17 mouse cellular contexts compared by ENCODE assay signal in genomic region chr16:45695445-45696160, GRCm38 (mm10). TPM values are rescaled to one million over a fixed set of nuclear protein-coding genes. Genes with fewer than 3 reads are reported as not detected.
DNase-seq lines count a peak whose midpoint lies in the region; ATAC-seq and TF ChIP-seq lines count a peak whose summit lies in the region.
"Had no signal": no experiment of that assay in that cellular context is flagged by ENCODE, and none has a peak within 500 bp of the region (broad histone marks: within the 10 kb centered on the region; RNA-seq: fewer than 3 reads in every experiment).

No protein-coding gene starts in this region.

- H3K27me3 ChIP-seq in hindbrain, postnatal 0 days (ENCODE audit: insufficient read depth, low read length): no peaks in the 10 kb centered on the region
- no peaks in the 10 kb centered on the region for H3K27me3 ChIP-seq in hindbrain, embryonic 12.5 days
- no peaks in the 10 kb centered on the region for H3K27me3 ChIP-seq in Patski
- H3K27me3 ChIP-seq: embryonic facial prominence, embryonic 15.5 days; intestine, embryonic 15.5 days; liver, embryonic 12.5 days had no signal

- peak overlapping the region; percentile 41; the same call in 1 of the 2 replicates for H3K27ac ChIP-seq in hindbrain, postnatal 0 days
- no peak overlapping the region for H3K27ac ChIP-seq in hindbrain, embryonic 12.5 days
- H3K27ac ChIP-seq: embryonic facial prominence, embryonic 15.5 days; intestine, embryonic 15.5 days; liver, embryonic 12.5 days; midbrain, embryonic 10.5 days had no signal

- no peak overlapping the region for H3K4me3 ChIP-seq in hindbrain, postnatal 0 days (ENCODE audit: low read length)
- no peak overlapping the region for H3K4me3 ChIP-seq in hindbrain, embryonic 12.5 days
- H3K4me3 ChIP-seq: embryonic facial prominence, embryonic 15.5 days; intestine, embryonic 15.5 days; liver, embryonic 12.5 days; midbrain, embryonic 10.5 days had no signal

- in situ Hi-C loops in Patski (cut with MboI; ENCODE audit: low pct_unique_long_range_greater_than_20kb): no loop called here

- POLR2A ChIA-PET in Patski (lab: Charles Lee): no interaction called here

- H3K4me1 ChIP-seq in hindbrain, postnatal 0 days (ENCODE audit: insufficient read depth, low read length): peaks cover 9% of the 10 kb centered on the region; the same call in 1 of the 2 replicates
- H3K4me1 ChIP-seq in hindbrain, embryonic 12.5 days: peaks cover under 1% of the 10 kb centered on the region; the same call in 1 of the 2 replicates
- H3K4me1 ChIP-seq: embryonic facial prominence, embryonic 15.5 days; intestine, embryonic 15.5 days; liver, embryonic 12.5 days had no signal

- 47% methylated on average over 9 of the region's 9 CpGs for WGBS in hindbrain, postnatal 0 days
- 71% methylated on average over 9 of the region's 9 CpGs for WGBS in hindbrain, embryonic 12.5 days

- H3K36me3 ChIP-seq in hindbrain, postnatal 0 days (ENCODE audit: insufficient read depth, low read length): no peaks in the 10 kb centered on the region
- no peaks in the 10 kb centered on the region for H3K36me3 ChIP-seq in hindbrain, embryonic 12.5 days
- H3K36me3 ChIP-seq: embryonic facial prominence, embryonic 15.5 days; intestine, embryonic 15.5 days; liver, embryonic 12.5 days; midbrain, embryonic 10.5 days had no signal

- no peaks in the 10 kb centered on the region for H3K9me3 ChIP-seq in hindbrain, postnatal 0 days (ENCODE audit: low read length)
- H3K9me3 ChIP-seq in hindbrain, embryonic 12.5 days (replicated peaks): no peaks in the 10 kb centered on the region
- H3K9me3 ChIP-seq: embryonic facial prominence, embryonic 15.5 days; intestine, embryonic 15.5 days; liver, embryonic 12.5 days; midbrain, embryonic 10.5 days had no signal

- no peak for TF ChIP-seq CTCF in hindbrain, postnatal 0 days (IDR thresholded peaks at IDR 0.05; ENCODE audit: low read depth)
- no peak for TF ChIP-seq CTCF in Patski (IDR thresholded peaks at IDR 0.05)

- no peak overlapping the region for H3K4me2 ChIP-seq in hindbrain, postnatal 0 days (ENCODE audit: low read depth, low read length)
- no peak overlapping the region for H3K4me2 ChIP-seq in hindbrain, embryonic 12.5 days (replicated peaks)
- H3K4me2 ChIP-seq: embryonic facial prominence, embryonic 15.5 days; intestine, embryonic 15.5 days; liver, embryonic 12.5 days had no signal

- DNase-seq in hindbrain, postnatal 0 days (ENCODE audit: low spot score): peak; percentile 17
- no peak for DNase-seq in Patski (ENCODE audit: low read depth, low spot score)
- peak; percentile 33 for DNase-seq in adrenal gland, postnatal 25 days
- DNase-seq in cerebellum, postnatal 14 days: peak; percentile 56 to 73
- DNase-seq in frontal cortex, postnatal 14 days (ENCODE audit: low spot score in 2 of 2): no peak
- DNase-seq in kidney, adult 18-20 months: no peak
- DNase-seq: kidney, postnatal 25 days; thymus, postnatal 25 days had no signal

- peak; percentile 57 for ATAC-seq in hindbrain, postnatal 0 days
- no peak for ATAC-seq in hindbrain, embryonic 12.5 days (ENCODE audit: low FRiP score)
- ATAC-seq in Patski: peak; percentile 26
- ATAC-seq: CD4-positive, CD25-positive, alpha-beta regulatory T cell, adult 4 months; intestine, embryonic 15.5 days; liver, embryonic 12.5 days; lung, postnatal 0 days had no signal

- CTCF ChIA-PET in Patski (lab: Charles Lee): interaction anchor here (0.9 to 3.6 kb wide), 3 partner anchors 8 to 20 kb away, joined by 3 to 17 read pairs (median 5); no protein-coding TSS in a partner anchor

- H3K9ac ChIP-seq in hindbrain, postnatal 0 days (replicated peaks; ENCODE audit: low read length): no peak overlapping the region
- H3K9ac ChIP-seq in hindbrain, embryonic 12.5 days: no peak overlapping the region
- H3K9ac ChIP-seq: embryonic facial prominence, embryonic 15.5 days; intestine, embryonic 15.5 days; liver, embryonic 12.5 days had no signal

RNA-seq across cellular contexts. Expression of gene Tmprss7, which starts 2.1 kb away (rescaled TPM):
- 0.58 and 0.73 TPM in 2 replicates for total RNA-seq in hindbrain, postnatal 0 days (2014; rRNA removed)
- polyA plus RNA-seq in hindbrain, postnatal 0 days (2015; fragmentation: Nextera tagmentation; extraction: Ambion mirVana): 0.55 and 0.59 TPM in 2 replicates
- 0.23 and 0.31 TPM in 2 replicates for polyA plus RNA-seq in hindbrain, embryonic 12.5 days (2016; fragmentation: Nextera tagmentation; extraction: Ambion mirVana)
- polyA plus RNA-seq in Patski (2021): not detected
- total RNA-seq in adrenal gland, postnatal 25 days (2021): 0.21 TPM in 1 of 2 replicates, not detected in the other
- total RNA-seq: gastrocnemius, postnatal 4 days had no signal
- polyA plus RNA-seq: CD4-positive, CD25-positive, alpha-beta regulatory T cell, adult 4 months; heart, postnatal 0 days had no signal

RNA-seq across cellular contexts. Expression of gene Tagln3, which starts 28.8 kb away (rescaled TPM):
- total RNA-seq in hindbrain, postnatal 0 days (2014; rRNA removed): 190 and 198 TPM in 2 replicates
- polyA plus RNA-seq in hindbrain, postnatal 0 days (2015; fragmentation: Nextera tagmentation; extraction: Ambion mirVana): 302 and 317 TPM in 2 replicates
- polyA plus RNA-seq in hindbrain, embryonic 12.5 days (2016; fragmentation: Nextera tagmentation; extraction: Ambion mirVana): 410 and 414 TPM in 2 replicates
- 0.35 TPM for polyA plus RNA-seq in Patski (2021)
- total RNA-seq in adrenal gland, postnatal 25 days (2021): 4.9 and 5.0 TPM in 2 replicates
- polyA plus RNA-seq: CD4-positive, CD25-positive, alpha-beta regulatory T cell, adult 4 months had no signal

RNA-seq across cellular contexts. Expression of gene BC016579, which starts 41.7 kb away (rescaled TPM):
- total RNA-seq in hindbrain, postnatal 0 days (2014; rRNA removed): not detected in 2 replicates
- polyA plus RNA-seq in hindbrain, postnatal 0 days (2015; fragmentation: Nextera tagmentation; extraction: Ambion mirVana): not detected in 2 replicates
- polyA plus RNA-seq in hindbrain, embryonic 12.5 days (2016; fragmentation: Nextera tagmentation; extraction: Ambion mirVana): 0.27 TPM in 1 of 2 replicates, not detected in the other
- not detected for polyA plus RNA-seq in Patski (2021)
- 0.15 TPM in 1 of 2 replicates, not detected in the other for total RNA-seq in adrenal gland, postnatal 25 days (2021)
- total RNA-seq: gastrocnemius, postnatal 4 days had no signal
- polyA plus RNA-seq: heart, postnatal 0 days had no signal

RNA-seq across cellular contexts. Expression of gene Abhd10, which starts 47.2 kb away (rescaled TPM):
- total RNA-seq in hindbrain, postnatal 0 days (2014; rRNA removed): 19.0 and 21.7 TPM in 2 replicates
- polyA plus RNA-seq in hindbrain, postnatal 0 days (2015; fragmentation: Nextera tagmentation; extraction: Ambion mirVana): 34.4 and 36.2 TPM in 2 replicates
- 41.8 and 42.8 TPM in 2 replicates for polyA plus RNA-seq in hindbrain, embryonic 12.5 days (2016; fragmentation: Nextera tagmentation; extraction: Ambion mirVana)
- 17.3 TPM for polyA plus RNA-seq in Patski (2021)
- 23.3 and 30.0 TPM in 2 replicates for total RNA-seq in adrenal gland, postnatal 25 days (2021)

Comparison
In these comparisons a context has a peak if more than half of its experiments do, and no peak if none do; other contexts are left out.
1. DNase-seq: peak in hindbrain, postnatal 0 days (single experiment), adrenal gland, postnatal 25 days (single experiment) and cerebellum, postnatal 14 days (2 of 2); none in Patski (single experiment), frontal cortex, postnatal 14 days (0 of 2) and kidney, adult 18-20 months (single experiment).
2. RNA of gene Tagln3, which starts 28.8 kb away (polyA plus RNA-seq): 410 to 414 TPM in hindbrain, embryonic 12.5 days and 302 to 317 TPM in hindbrain, postnatal 0 days; 0.35 TPM in Patski (single experiment); every median in the first group is over 100 times any median in the second.